Mouse (Mus musculus) spleen, adult 12 weeks (tissue): ENCODE results near the gene Id1.

Experiments used
- DNase-seq: peaks from one replicate; pipeline ENCODE4 v3.0.0; 2022; ENCODE audit warnings: low spot score

The Id1 gene

GRCm38 (mm10) chr2:152753944-152754711 is 18.1 kb downstream of the Id1 start, which contains the start of gene Cox4i2:
TSS of gene Cox4i2 (plus strand) at chr2:152754173.
- no peak for DNase-seq

GRCm38 (mm10) chr2:152756474-152757393 is 20.7 kb downstream of the Id1 start:
- DNase-seq: no peak

- no peak for DNase-seq
These were observed 21.4 kb downstream of the Id1 start for GRCm38 (mm10) chr2:152757478-152757877.

GRCm38 (mm10) chr2:152758351-152758750 is 22.3 kb downstream of the Id1 start:
- DNase-seq: no peak

GRCm38 (mm10) chr2:152763310-152763709 is 27.3 kb downstream of the Id1 start:
- no peak for DNase-seq

- no peak for DNase-seq
These were observed 28.4 kb downstream of the Id1 start for GRCm38 (mm10) chr2:152764172-152765044.

- no peak for DNase-seq
These were observed 29.1 kb downstream of the Id1 start for GRCm38 (mm10) chr2:152765045-152765674.

GRCm38 (mm10) chr2:152766387-152767123 is 30.5 kb downstream of the Id1 start:
- DNase-seq: peak; percentile 83

GRCm38 (mm10) chr2:152767618-152768271 is 31.7 kb downstream of the Id1 start:
- DNase-seq: peak; percentile 53

- peak; percentile 22 for DNase-seq
These were observed 33.6 kb downstream of the Id1 start for GRCm38 (mm10) chr2:152769677-152770076.

- DNase-seq: no peak
These were observed 35.5 kb downstream of the Id1 start for GRCm38 (mm10) chr2:152771571-152771970.

- no peak for DNase-seq
These were observed 36.2 kb downstream of the Id1 start for GRCm38 (mm10) chr2:152772231-152772630.

GRCm38 (mm10) chr2:152775357-152775756 is 39.3 kb downstream of the Id1 start:
- no peak for DNase-seq

- DNase-seq: no peak
These were observed 40.0 kb downstream of the Id1 start for GRCm38 (mm10) chr2:152776019-152776418.

- DNase-seq: no peak
These were observed 40.4 kb downstream of the Id1 start for GRCm38 (mm10) chr2:152776435-152776834.

- no peak for DNase-seq
These were observed 41.0 kb downstream of the Id1 start for GRCm38 (mm10) chr2:152777081-152777480.

GRCm38 (mm10) chr2:152780466-152780865 is 44.4 kb downstream of the Id1 start:
- no peak for DNase-seq

- no peak for DNase-seq
These were observed 45.1 kb downstream of the Id1 start for GRCm38 (mm10) chr2:152781031-152781711.

GRCm38 (mm10) chr2:152782656-152783055 is 46.6 kb downstream of the Id1 start:
- no peak for DNase-seq

- no peak for DNase-seq
These were observed 47.2 kb downstream of the Id1 start for GRCm38 (mm10) chr2:152783241-152783640.
